8 mouse cellular contexts compared by ENCODE assay signal in the genomic region with DNA sequence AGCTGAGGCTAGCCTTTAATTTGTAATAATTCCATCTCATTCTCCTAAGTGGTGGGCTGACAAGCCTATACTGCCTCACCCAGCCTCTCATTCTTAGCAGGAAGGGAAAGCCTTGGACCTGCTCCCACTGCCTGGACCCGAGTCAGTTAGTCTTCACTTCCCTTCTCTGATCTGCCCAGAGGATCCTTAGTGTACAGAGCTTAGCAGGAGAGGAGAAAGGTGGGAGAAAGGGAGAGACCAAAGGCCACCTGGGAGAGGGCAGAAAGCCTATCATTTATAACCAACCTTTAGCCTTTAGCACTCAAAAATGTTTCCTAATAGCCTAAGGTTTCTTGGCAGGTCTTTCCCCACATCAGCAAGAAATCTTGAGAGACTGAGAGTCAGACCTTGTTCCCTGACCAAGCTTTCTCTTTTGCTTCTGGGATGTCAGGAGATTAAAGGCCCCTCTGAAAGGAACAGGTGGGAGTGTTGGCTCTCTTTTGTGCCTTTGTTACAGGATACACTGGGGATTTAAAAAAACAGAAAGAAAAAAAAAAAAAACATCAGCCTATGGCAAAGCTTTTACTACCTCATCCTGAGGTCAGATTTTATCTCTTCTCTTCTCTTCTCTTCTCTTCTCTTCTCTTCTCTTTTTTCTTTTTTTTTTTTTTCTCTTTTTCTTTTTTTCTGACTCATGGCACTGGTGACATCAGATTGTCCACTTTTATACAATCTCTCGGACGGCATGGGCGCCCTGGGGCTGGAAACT. TPM values are rescaled to one million over a fixed set of nuclear protein-coding genes. Genes with fewer than 3 reads are reported as not detected.
DNase-seq lines count a peak whose midpoint lies in the region; ATAC-seq and TF ChIP-seq lines count a peak whose summit lies in the region.

No protein-coding gene starts in this region.

- no peak overlapping the region for H3K9ac ChIP-seq in heart, embryonic 15.5 days
- H3K9ac ChIP-seq in kidney, postnatal 0 days (ENCODE audit: low read depth, low read length) = no peak overlapping the region

- DNase-seq in heart, postnatal 36 days = no peak
- DNase-seq in thymus, postnatal 25 days = peak; percentile 46
- no peak for DNase-seq in thymus, adult 18-20 months
- peak; percentile 58 for DNase-seq in kidney, postnatal 0 days (ENCODE audit: low spot score)
- DNase-seq in yolk sac, embryonic 10.5 days (ENCODE audit: low spot score) = peak; percentile 79
- no peak for DNase-seq in adrenal gland, adult 2 months

- ATAC-seq in heart, embryonic 15.5 days (replicated peaks; ENCODE audit: insufficient number of reproducible peaks, insufficient read depth, low FRiP score, low read depth) = no peak
- no peak for ATAC-seq in kidney, postnatal 0 days (replicated peaks; ENCODE audit: low FRiP score, low read depth)
- no peak for ATAC-seq in megakaryocyte progenitor cell, adult 5-6 weeks (replicated peaks; ENCODE audit: poor library complexity)

- no peaks in the 10 kb centered on the region for H3K9me3 ChIP-seq in heart, embryonic 15.5 days (replicated peaks)
- H3K9me3 ChIP-seq in kidney, postnatal 0 days (replicated peaks; ENCODE audit: low read length) = no peaks in the 10 kb centered on the region

- peaks cover 33% of the 10 kb centered on the region for H3K4me1 ChIP-seq in heart, embryonic 15.5 days (replicated peaks)
- peaks cover 27% of the 10 kb centered on the region; the same call in 1 of the 2 replicates for H3K4me1 ChIP-seq in kidney, postnatal 0 days (replicated peaks; ENCODE audit: insufficient read depth, low read length)

- TF ChIP-seq CTCF in kidney, postnatal 0 days (IDR thresholded peaks at IDR 0.05; ENCODE audit: low read depth) = no peak

- peak overlapping the region; percentile 41; the same call in 1 of the 2 replicates for H3K27ac ChIP-seq in heart, embryonic 15.5 days
- peak overlapping the region; percentile 69 for H3K27ac ChIP-seq in kidney, postnatal 0 days

- H3K27me3 ChIP-seq in heart, embryonic 15.5 days = no peaks in the 10 kb centered on the region
- no peaks in the 10 kb centered on the region for H3K27me3 ChIP-seq in kidney, postnatal 0 days (ENCODE audit: insufficient read depth, low read length)

- 43% methylated on average over 4 of the region's 4 CpGs for WGBS in heart, embryonic 15.5 days
- WGBS in kidney, postnatal 0 days = 33% methylated on average over 4 of the region's 4 CpGs

- H3K4me3 ChIP-seq in heart, embryonic 15.5 days = no peak overlapping the region
- no peak overlapping the region; the same call in 1 of the 2 replicates for H3K4me3 ChIP-seq in kidney, postnatal 0 days (replicated peaks; ENCODE audit: low read depth, low read length)

- no peaks in the 10 kb centered on the region for H3K36me3 ChIP-seq in heart, embryonic 15.5 days
- no peaks in the 10 kb centered on the region for H3K36me3 ChIP-seq in kidney, postnatal 0 days (ENCODE audit: insufficient read depth, low read length)

- H3K4me2 ChIP-seq in heart, embryonic 15.5 days = peak overlapping the region; percentile 1; the same call in 1 of the 2 replicates
- peak overlapping the region; percentile 5; the same call in 1 of the 2 replicates for H3K4me2 ChIP-seq in kidney, postnatal 0 days (ENCODE audit: low read length)

- intact Hi-C loops in heart, postnatal 36 days (cut with DNase I) = no loop called here

RNA-seq across cellular contexts. Expression of gene Slc43a2, which starts 3.0 kb away (rescaled TPM):
- polyA plus RNA-seq in heart, embryonic 15.5 days (2015; fragmentation: Nextera tagmentation; extraction: Ambion mirVana) = 2.6 and 5.1 TPM in 2 replicates
- 10 to 100 TPM; 17.7 to 22.2 TPM for total RNA-seq in heart, postnatal 36 days (2021)
- 16.6 and 19.1 TPM in 2 replicates for polyA plus RNA-seq in kidney, postnatal 0 days (2015; fragmentation: Nextera tagmentation; extraction: Ambion mirVana)
- total RNA-seq in adrenal gland, adult 2 months (2021) = 10 to 100 TPM; 21.2 to 38.3 TPM
- polyA plus RNA-seq in adrenal gland, adult 2 months (2012; rRNA removed) = 28.2 and 28.7 TPM in 2 replicates
- total RNA-seq in megakaryocyte progenitor cell, adult 5-6 weeks (2015) = 8.6 and 12.2 TPM in 2 replicates
- total RNA-seq in megakaryocyte progenitor cell, adult 5-6 weeks (2017) = 8.9 and 9.9 TPM in 2 replicates

RNA-seq across cellular contexts. Expression of gene Scarf1, which starts 21.1 kb away (rescaled TPM):
- polyA plus RNA-seq in heart, embryonic 15.5 days (2015; fragmentation: Nextera tagmentation; extraction: Ambion mirVana) = 10.4 and 13.0 TPM in 2 replicates
- 10 to 100 TPM in 1 of 2 experiments, 1 to 10 TPM in 1; 9.1 to 10.3 TPM for total RNA-seq in heart, postnatal 36 days (2021)
- 13.6 and 14.4 TPM in 2 replicates for polyA plus RNA-seq in kidney, postnatal 0 days (2015; fragmentation: Nextera tagmentation; extraction: Ambion mirVana)
- total RNA-seq in adrenal gland, adult 2 months (2021) = 1 to 10 TPM; 7.5 to 7.8 TPM
- 27.4 and 33.5 TPM in 2 replicates for polyA plus RNA-seq in adrenal gland, adult 2 months (2012; rRNA removed)
- 1.7 and 3.0 TPM in 2 replicates for total RNA-seq in megakaryocyte progenitor cell, adult 5-6 weeks (2015)
- 2.4 and 3.7 TPM in 2 replicates for total RNA-seq in megakaryocyte progenitor cell, adult 5-6 weeks (2017)

RNA-seq across cellular contexts. Expression of gene Rilp, which starts 24.6 kb away (rescaled TPM):
- 7.7 and 9.2 TPM in 2 replicates for polyA plus RNA-seq in heart, embryonic 15.5 days (2015; fragmentation: Nextera tagmentation; extraction: Ambion mirVana)
- 10 to 100 TPM; 51.4 to 52.3 TPM for total RNA-seq in heart, postnatal 36 days (2021)
- 4.2 and 4.5 TPM in 2 replicates for polyA plus RNA-seq in kidney, postnatal 0 days (2015; fragmentation: Nextera tagmentation; extraction: Ambion mirVana)
- 10 to 100 TPM; 12.1 to 13.2 TPM for total RNA-seq in adrenal gland, adult 2 months (2021)
- polyA plus RNA-seq in adrenal gland, adult 2 months (2012; rRNA removed) = 8.8 and 10.0 TPM in 2 replicates
- total RNA-seq in megakaryocyte progenitor cell, adult 5-6 weeks (2015) = 0.64 TPM in 1 of 2 replicates, not detected in the other
- total RNA-seq in megakaryocyte progenitor cell, adult 5-6 weeks (2017) = 0.24 TPM in 1 of 2 replicates, not detected in the other

RNA-seq across cellular contexts. Expression of gene Prpf8, which starts 47.8 kb away (rescaled TPM):
- polyA plus RNA-seq in heart, embryonic 15.5 days (2015; fragmentation: Nextera tagmentation; extraction: Ambion mirVana) = 24.8 and 37.1 TPM in 2 replicates
- total RNA-seq in heart, postnatal 36 days (2021) = 10 to 100 TPM; 82.9 to 92.8 TPM
- 36.3 and 36.6 TPM in 2 replicates for polyA plus RNA-seq in kidney, postnatal 0 days (2015; fragmentation: Nextera tagmentation; extraction: Ambion mirVana)
- total RNA-seq in adrenal gland, adult 2 months (2021) = 100 to 1,000 TPM; 132 to 162 TPM
- polyA plus RNA-seq in adrenal gland, adult 2 months (2012; rRNA removed) = 43.2 and 58.6 TPM in 2 replicates
- 147 and 148 TPM in 2 replicates for total RNA-seq in megakaryocyte progenitor cell, adult 5-6 weeks (2015)
- total RNA-seq in megakaryocyte progenitor cell, adult 5-6 weeks (2017) = 93.5 and 107 TPM in 2 replicates

RNA-seq across cellular contexts. Expression of gene Pitpna, which starts 53.4 kb away (rescaled TPM):
- polyA plus RNA-seq in heart, embryonic 15.5 days (2015; fragmentation: Nextera tagmentation; extraction: Ambion mirVana) = 63.4 and 75.2 TPM in 2 replicates
- total RNA-seq in heart, postnatal 36 days (2021) = 100 to 1,000 TPM; 103 to 112 TPM
- polyA plus RNA-seq in kidney, postnatal 0 days (2015; fragmentation: Nextera tagmentation; extraction: Ambion mirVana) = 68.9 and 69.8 TPM in 2 replicates
- total RNA-seq in adrenal gland, adult 2 months (2021) = 100 to 1,000 TPM; 185 to 186 TPM
- polyA plus RNA-seq in adrenal gland, adult 2 months (2012; rRNA removed) = 42.6 and 97.6 TPM in 2 replicates
- total RNA-seq in megakaryocyte progenitor cell, adult 5-6 weeks (2015) = 166 and 176 TPM in 2 replicates
- total RNA-seq in megakaryocyte progenitor cell, adult 5-6 weeks (2017) = 70.3 and 82.4 TPM in 2 replicates

Comparison
In these comparisons a context has a peak if more than half of its experiments do, and no peak if none do; other contexts are left out.
1. DNase-seq: peak in thymus, postnatal 25 days (single experiment), kidney, postnatal 0 days (single experiment) and yolk sac, embryonic 10.5 days (single experiment); none in heart, postnatal 36 days (0 of 2), thymus, adult 18-20 months (0 of 2) and adrenal gland, adult 2 months (single experiment).
2. RNA of gene Rilp, which starts 24.6 kb away (total RNA-seq): 51.4 to 52.3 TPM in heart, postnatal 36 days and 12.1 to 13.2 TPM in adrenal gland, adult 2 months; 0.24 to 0.64 TPM in megakaryocyte progenitor cell, adult 5-6 weeks; every median in the first group is over 4 times any median in the second.